Mouse (Mus musculus) layer of hippocampus, adult 6 months (tissue): Measurements from ENCODE around the gene Morc2b. TPM values are rescaled to one million over a fixed set of nuclear protein-coding genes. Genes with fewer than 3 reads are reported as not detected.

Experiments used
- long read RNA-seq, 2 experiments: library from polyadenylated mRNA; unstranded; transcript quantifications; one replicate each; pipeline ENCODE4 v2.0.0; 2019 to 2020
- polyA plus RNA-seq: library from polyadenylated mRNA; unstranded; fragments of <200 nt; fragmentation: Nextera tagmentation; gene quantifications from 2 replicates; pipeline ENCODE4 v1.2.3, GENCODE M21; 2021

The Morc2b gene
- polyA plus RNA-seq = 0.84 and 0.85 TPM in 2 replicates
- long read RNA-seq, experiment 1 = 0 reads
- long read RNA-seq, experiment 2, partial matches to known transcripts = 0 of 1 reads
- long read RNA-seq, experiment 2, other reads (novel, unspliced or antisense) = 0 of 1 reads

GRCm38 (mm10) chr17:33139261-33139820 lies at the start of gene Morc2b:
TSS of gene Morc2b (minus strand) at chr17:33139683.

GRCm38 (mm10) chr17:33168147-33168546 lies 28.7 kb upstream of the Morc2b start, which contains the start of gene Olfr55:
TSS of gene Olfr55 (plus strand) at chr17:33168447.

GRCm38 (mm10) chr17:33089220-33089949 lies 50.1 kb downstream of the Morc2b start, which contains the start of gene Zfp563:
TSS of gene Zfp563 (plus strand) at chr17:33089310.

GRCm38 (mm10) chr17:33067958-33068357 lies 71.5 kb downstream of the Morc2b start, which contains the start of gene 4921501E09Rik:
TSS of gene 4921501E09Rik (minus strand) at chr17:33068058.

Other genes starting within 250 kb of the Morc2b start
- 2.6 and 2.8 TPM in 2 replicates for gene Zfp870, start 248.0 kb downstream of the Morc2b start, polyA plus RNA-seq
- gene Cyp4f14, start 222.3 kb downstream of the Morc2b start, polyA plus RNA-seq = 9.2 and 10.1 TPM in 2 replicates
- gene Cyp4f13, start 192.3 kb downstream of the Morc2b start, polyA plus RNA-seq = 8.4 and 9.0 TPM in 2 replicates
- gene Zfp472, start 173.9 kb downstream of the Morc2b start, polyA plus RNA-seq = 4.0 and 4.2 TPM in 2 replicates
- 9.7 and 10.0 TPM in 2 replicates for gene Zfp952, start 146.6 kb downstream of the Morc2b start, polyA plus RNA-seq
- 9.0 and 10.2 TPM in 2 replicates for gene Zfp763, start 106.3 kb downstream of the Morc2b start, polyA plus RNA-seq
- gene 4921501E09Rik, start 71.6 kb downstream of the Morc2b start, polyA plus RNA-seq = not detected in 2 replicates
- gene Zfp563, start 50.4 kb downstream of the Morc2b start, polyA plus RNA-seq = 9.9 TPM in 2 replicates
- not detected in 2 replicates for gene Olfr55, start 28.8 kb upstream of the Morc2b start, polyA plus RNA-seq
- gene Olfr239, start 51.6 kb upstream of the Morc2b start, polyA plus RNA-seq = not detected in 2 replicates
- not detected in 2 replicates for gene Olfr1564, start 82.0 kb upstream of the Morc2b start, polyA plus RNA-seq
- 4.3 and 4.9 TPM in 2 replicates for gene Zfp955a, start 115.5 kb upstream of the Morc2b start, polyA plus RNA-seq
- gene Olfr63, start 125.0 kb upstream of the Morc2b start, polyA plus RNA-seq = 0.01 TPM in 1 of 2 replicates, not detected in the other
- gene Zfp955b, start 149.9 kb upstream of the Morc2b start, polyA plus RNA-seq = 9.6 and 12.1 TPM in 2 replicates
- 5.0 and 5.7 TPM in 2 replicates for gene Zfp81, start 219.2 kb upstream of the Morc2b start, polyA plus RNA-seq